Mouse (Mus musculus) left cerebral cortex, adult 2 months (tissue): ENCODE data around the gene Chaf1b. TPM values are rescaled to one million over a fixed set of nuclear protein-coding genes. Genes with fewer than 3 reads are reported as not detected.
A peak's percentile ranks its signal among the peaks of the same experiment; 100 is the strongest.

ENCODE experiments used
- DNase-seq, 2 experiments: peaks; one replicate each; pipeline ENCODE4 v3.0.0; 2021 to 2022; ENCODE audit warnings: low spot score in 2 of 2, mixed read lengths in 1 of 2; ENCODE audit errors: extremely low spot score in 1 of 2
- H3K27ac ChIP-seq: fragments of 200-600 bp; 2 replicates; pipeline ENCODE4 v1.8.1; 2022
- H3K4me3 ChIP-seq: fragments of 200-600 bp; 2 replicates; pipeline ENCODE4 v1.8.1; 2022
- CTCF ChIP-seq: fragments of 200-600 bp; IDR thresholded peaks from 2 replicates; pipeline ENCODE4 v1.8.1; 2022; ENCODE audit warnings: antibody characterized with exemption, mild to moderate bottlenecking, moderate library complexity
- intact Hi-C: fragments of 180-260 bp; cut with DNase I; formaldehyde crosslinking; loops from one replicate; pipeline ENCODE4 v1.15.1; 2025
- total RNA-seq, 2 experiments: library from RNA; stranded (reverse); gene quantifications; 2 replicates each; pipeline ENCODE4 v1.2.3; 2021

The Chaf1b gene
- total RNA-seq, 2 experiments from 2014 or later: 0.79 to 1.0 TPM

GRCm38 (mm10) chr16:93893285-93893684 is 9.6 kb downstream of the Chaf1b start:
- no peak for DNase-seq
- Histone ChIP-seq H3K27ac (no peak overlapping the region), H3K4me3 (no peak overlapping the region)
- intact Hi-C loops: no loop called here
- TF ChIP-seq CTCF: no peak

- TF ChIP-seq CTCF: peak; percentile 22
- Histone ChIP-seq H3K4me3 (no peak overlapping the region), H3K27ac (no peak overlapping the region)
- no peak for DNase-seq
- intact Hi-C loops: no loop called here
These were observed 19.3 kb downstream of the Chaf1b start for GRCm38 (mm10) chr16:93903027-93903426.

- peak; percentile 53 to 68 for DNase-seq
- peak; percentile 97 for TF ChIP-seq CTCF
- no peak overlapping the region for H3K4me3 ChIP-seq
- intact Hi-C loops: no loop called here
- no peak overlapping the region for H3K27ac ChIP-seq
These were observed 22.7 kb downstream of the Chaf1b start for GRCm38 (mm10) chr16:93906156-93907014.

- H3K4me3 ChIP-seq: no peak overlapping the region
- no peak overlapping the region for H3K27ac ChIP-seq
- intact Hi-C loops: no loop called here
- TF ChIP-seq CTCF: no peak
- DNase-seq: no peak
These were observed 24.1 kb downstream of the Chaf1b start for GRCm38 (mm10) chr16:93907761-93908160.

GRCm38 (mm10) chr16:93908196-93908595 is 24.5 kb downstream of the Chaf1b start:
- DNase-seq: no peak
- Histone ChIP-seq H3K4me3 (no peak overlapping the region), H3K27ac (no peak overlapping the region)
- intact Hi-C loops: no loop called here
- TF ChIP-seq CTCF: no peak

GRCm38 (mm10) chr16:93909936-93910335 is 26.2 kb downstream of the Chaf1b start:
- DNase-seq: no peak
- no peak overlapping the region for H3K4me3 ChIP-seq
- intact Hi-C loops: loop anchor here (10.0 kb wide), 1 partner anchor 225 kb away; the partner anchor contains the start of gene Cbr3
- TF ChIP-seq CTCF: no peak
- H3K27ac ChIP-seq: no peak overlapping the region

GRCm38 (mm10) chr16:93910735-93911665 is 27.3 kb downstream of the Chaf1b start:
- no peak overlapping the region for H3K4me3 ChIP-seq
- TF ChIP-seq CTCF: no peak
- DNase-seq: no peak
- H3K27ac ChIP-seq: no peak overlapping the region
- intact Hi-C loops: loop anchor here (10.0 kb wide), 1 partner anchor 226 kb away; the partner anchor contains the start of gene Cbr3

GRCm38 (mm10) chr16:93912158-93912557 is 28.5 kb downstream of the Chaf1b start:
- no peak overlapping the region for H3K4me3 ChIP-seq
- no peak for TF ChIP-seq CTCF
- H3K27ac ChIP-seq: no peak overlapping the region
- intact Hi-C loops: loop anchor here (10.0 kb wide), 1 partner anchor 227 kb away; the partner anchor contains the start of gene Cbr3
- DNase-seq: no peak

- intact Hi-C loops: loop anchor here (10.0 kb wide), 1 partner anchor 228 kb away; the partner anchor contains the start of gene Cbr3
- TF ChIP-seq CTCF: no peak
- Histone ChIP-seq H3K27ac (no peak overlapping the region), H3K4me3 (no peak overlapping the region)
- DNase-seq: no peak
These were observed 29.1 kb downstream of the Chaf1b start for GRCm38 (mm10) chr16:93912808-93913207.

GRCm38 (mm10) chr16:93913881-93914576 is 30.3 kb downstream of the Chaf1b start:
- Histone ChIP-seq H3K27ac (no peak overlapping the region), H3K4me3 (no peak overlapping the region)
- intact Hi-C loops: loop anchor here (10.0 kb wide), 1 partner anchor 229 kb away; the partner anchor contains the start of gene Cbr3
- no peak for TF ChIP-seq CTCF
- DNase-seq: no peak

GRCm38 (mm10) chr16:93915338-93915849 is 31.7 kb downstream of the Chaf1b start:
- TF ChIP-seq CTCF: peak; percentile 29
- intact Hi-C loops: loop anchor here (5.0 to 10.0 kb wide), 2 partner anchors 231 to 342 kb away; partner anchors contain the start of gene Cbr3
- no peak for DNase-seq

More at GRCm38 (mm10) chr16:93915338-93915849, 31.7 kb downstream of the Chaf1b start:
- H3K27ac ChIP-seq: no peak overlapping the region
- no peak overlapping the region for H3K4me3 ChIP-seq
